Mouse (Mus musculus): ENCODE measurements at regions not wholly inside any gene's neighbourhood (a gene's known extent, or its start where the extent isn't known, plus 50 kb on each side); places are given as distances from the start of the nearest gene placed in this dataset.

- no peak for DNase-seq (ENCODE audit: low read depth, low spot score)
Measured at GRCm38 (mm10) chr9:27694805-27695593, 95.6 kb upstream of the Opcml start.

DNA sequence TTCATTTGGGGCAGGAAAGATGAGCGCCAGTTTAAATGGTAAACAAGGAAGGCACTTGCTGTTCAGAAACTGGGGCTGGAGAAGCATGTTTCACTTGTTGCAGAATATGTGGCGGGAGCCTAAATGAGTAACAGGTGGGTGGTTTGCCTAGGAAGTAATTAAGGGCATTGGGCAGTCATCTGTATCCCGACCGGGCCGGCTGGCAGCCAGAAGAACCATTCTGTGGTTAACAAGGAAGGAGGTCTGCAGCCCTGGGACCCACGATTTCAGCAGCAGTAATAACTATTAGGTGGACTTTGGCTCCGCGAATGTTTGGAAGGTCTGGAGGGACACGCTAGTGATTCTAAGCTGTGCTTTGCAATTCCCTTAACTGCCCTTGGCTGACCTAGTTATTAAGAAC is 89.0 kb upstream of the Opcml start:
- no peak for DNase-seq (ENCODE audit: low read depth, low spot score)

GRCm38 (mm10) chr9:27702140-27702539 is 88.4 kb upstream of the Opcml start:
- no peak for DNase-seq (ENCODE audit: low read depth, low spot score)

DNA sequence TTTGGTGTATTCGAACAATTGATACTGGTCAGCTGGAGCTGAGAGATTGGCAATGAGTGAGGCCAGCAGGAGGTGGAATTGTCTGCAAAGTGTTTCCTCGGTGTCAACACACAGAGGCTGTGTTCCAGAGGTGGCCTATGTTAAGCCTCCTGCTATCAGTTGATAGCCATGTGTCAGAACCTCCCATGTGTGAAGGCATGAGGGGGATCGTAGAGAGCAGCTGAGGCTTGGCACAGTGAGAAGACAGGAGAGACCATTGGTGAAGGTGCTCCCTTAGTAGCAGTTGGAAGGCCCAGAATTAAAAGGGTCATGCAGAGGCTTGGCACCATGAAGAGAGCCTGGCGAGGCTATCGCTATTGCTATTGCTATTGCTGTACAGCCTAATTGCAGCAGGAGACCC is 86.6 kb upstream of the Opcml start:
- no peak for DNase-seq (ENCODE audit: low read depth, low spot score)

- no peak for DNase-seq (ENCODE audit: low read depth, low spot score)
Measured at GRCm38 (mm10) chr9:27723840-27724408, 66.7 kb upstream of the Opcml start.

- DNase-seq (ENCODE audit: low read depth, low spot score), result no peak
Measured at GRCm38 (mm10) chr9:27724576-27724975, 66.0 kb upstream of the Opcml start.

GRCm38 (mm10) chr9:27728652-27729557 is 61.7 kb upstream of the Opcml start:
- DNase-seq (ENCODE audit: low read depth, low spot score), result peak; percentile 18

- DNase-seq (ENCODE audit: low read depth, low spot score), result no peak
Measured at GRCm38 (mm10) chr9:27729558-27729889, 61.1 kb upstream of the Opcml start.

DNA sequence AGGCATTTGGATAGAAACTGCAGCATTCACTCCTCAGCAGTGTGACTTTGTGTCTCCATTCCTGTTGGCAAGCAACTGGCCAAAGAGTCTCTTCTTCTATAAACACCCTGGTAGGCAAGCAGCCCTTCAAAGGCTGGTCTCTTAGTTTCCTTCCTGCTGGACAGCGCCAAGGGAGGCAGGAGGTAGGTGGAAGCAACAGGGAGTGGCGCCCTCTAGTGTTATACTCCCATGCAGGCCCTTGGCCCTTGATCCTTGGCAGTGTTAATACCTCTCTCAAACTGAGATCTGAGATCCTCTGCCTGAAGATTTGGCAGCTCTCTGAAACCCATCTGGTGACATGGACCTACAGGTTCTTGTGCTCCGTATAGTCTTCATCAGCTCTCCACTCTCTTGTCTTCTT is 51.3 kb upstream of the Opcml start:
- peak; percentile 70 for DNase-seq (ENCODE audit: low read depth, low spot score)
